Mouse (Mus musculus) neural tube, embryonic 12.5 days (tissue): ENCODE data around the gene Olfr773. TPM values are rescaled to one million over a fixed set of nuclear protein-coding genes. Genes with fewer than 3 reads are reported as not detected.
"Not testable (repeated sequence)": the region's sequence is repeated elsewhere in the genome, so short reads cannot be mapped to it uniquely, and the experiment has no call there.

Experiments used
- ATAC-seq: fragments of 200-750 bp; cut with Nextera tagmentation; 2 replicates; pipeline ENCODE4 v1.8.0; 2017; ENCODE audit warnings: low read depth, mild to moderate bottlenecking, moderate TSS enrichment, moderate library complexity; ENCODE audit not compliant: low FRiP score
- H3K27ac ChIP-seq: fragments of 300-500 bp; sonication (generic); 2 replicates; pipeline ENCODE4 v1.5.1; 2016
- H3K27me3 ChIP-seq: fragments of 300-500 bp; sonication (generic); replicated peaks from 2 replicates; pipeline ENCODE4 v1.6.1; 2016; ENCODE audit warnings: mild to moderate bottlenecking
- H3K36me3 ChIP-seq: fragments of 300-500 bp; sonication (generic); 2 replicates; pipeline ENCODE4 v1.6.1; 2016; ENCODE audit warnings: mild to moderate bottlenecking
- H3K4me1 ChIP-seq: fragments of 300-500 bp; sonication (generic); 2 replicates; pipeline ENCODE4 v1.6.1; 2016
- H3K4me2 ChIP-seq: fragments of 300-500 bp; sonication (generic); replicated peaks from 2 replicates; pipeline ENCODE4 v1.6.1; 2016; ENCODE audit warnings: mild to moderate bottlenecking
- H3K4me3 ChIP-seq: fragments of 300-500 bp; sonication (generic); 2 replicates; pipeline ENCODE4 v1.5.1; 2016
- H3K9ac ChIP-seq: fragments of 300-500 bp; sonication (generic); 2 replicates; pipeline ENCODE4 v1.6.1; 2016; ENCODE audit warnings: mild to moderate bottlenecking
- H3K9me3 ChIP-seq: fragments of 300-500 bp; sonication (generic); 2 replicates; pipeline ENCODE4 v1.6.1; 2016; ENCODE audit warnings: mild to moderate bottlenecking
- WGBS: fragments of 180-500 bp; shearing (Covaris S2); methylation state at CpG from one replicate; pipeline ENCODE4 v1.1.7; 2016; 5-methylcytosine and 5-hydroxymethylcytosine counted together
- polyA plus RNA-seq: library from polyadenylated mRNA; unstranded; fragments of >200 nt; fragmentation: Nextera tagmentation; extraction: Ambion mirVana; gene quantifications from 2 replicates; pipeline ENCODE4 v1.2.1, GENCODE M21; 2016

Olfr773 gene
- not detected in 2 replicates for polyA plus RNA-seq

- not testable (repeated sequence) for H3K9ac ChIP-seq, H3K9me3 ChIP-seq, ATAC-seq, H3K4me2 ChIP-seq, H3K27ac ChIP-seq, H3K36me3 ChIP-seq, H3K4me3 ChIP-seq, H3K4me1 ChIP-seq, H3K27me3 ChIP-seq
Measured at GRCm38 (mm10) chr10:129187319-129187718, at the start of gene Olfr773. Gene Olfr773 (minus strand): TSS chr10:129187419.

GRCm38 (mm10) chr10:129235904-129236303 lies 48.7 kb upstream of the Olfr773 start, which contains the start of gene Olfr774:
Gene Olfr774 (plus strand): TSS chr10:129236204.
- H3K4me2 ChIP-seq, result no peak within 1 kb of the TSS
- WGBS, result 74% methylated on average over 2 of the region's 2 CpGs
- H3K27me3 ChIP-seq, result no peaks in the 10 kb centered on the region
- no peak within 1 kb of the TSS for H3K9ac ChIP-seq
- H3K36me3 ChIP-seq, result no peaks in the 10 kb centered on the region
- no peaks in the 10 kb centered on the region for H3K4me1 ChIP-seq
- no peak within 1 kb of the TSS for H3K4me3 ChIP-seq
- no peak within 1 kb of the TSS for H3K27ac ChIP-seq
- no peaks in the 10 kb centered on the region for H3K9me3 ChIP-seq
- ATAC-seq, result no peak

GRCm38 (mm10) chr10:129230737-129231136 lies 43.5 kb upstream of the Olfr773 start:
- Histone ChIP-seq H3K4me1 (no peaks in the 10 kb centered on the region), H3K27me3 (no peaks in the 10 kb centered on the region), H3K36me3 (no peaks in the 10 kb centered on the region), H3K27ac (no peak overlapping the region), H3K9me3 (no peaks in the 10 kb centered on the region), H3K4me2 (no peak overlapping the region), H3K9ac (no peak overlapping the region), H3K4me3 (no peak overlapping the region)
- WGBS, result 83% methylated on average over 1 of the region's 1 CpGs
- ATAC-seq, result no peak

GRCm38 (mm10) chr10:129177821-129178220 lies 9.4 kb downstream of the Olfr773 start, which contains the start of gene Olfr772:
Gene Olfr772 (minus strand): TSS chr10:129177921.
- not testable (repeated sequence) for H3K9me3 ChIP-seq, ATAC-seq, H3K27ac ChIP-seq, H3K36me3 ChIP-seq, H3K27me3 ChIP-seq, H3K4me3 ChIP-seq, H3K9ac ChIP-seq, H3K4me2 ChIP-seq, H3K4me1 ChIP-seq
- WGBS, result 92% methylated on average over 4 of the region's 4 CpGs

GRCm38 (mm10) chr10:129164651-129165050 lies 22.6 kb downstream of the Olfr773 start, which contains the start of gene Olfr771:
Gene Olfr771 (minus strand): TSS chr10:129164751.
- Histone ChIP-seq H3K4me3 (no peak within 1 kb of the TSS), H3K4me2 (no peak within 1 kb of the TSS), H3K36me3 (no peaks in the 10 kb centered on the region), H3K9ac (no peak within 1 kb of the TSS), H3K4me1 (no peaks in the 10 kb centered on the region), H3K27ac (no peak within 1 kb of the TSS), H3K27me3 (no peaks in the 10 kb centered on the region), H3K9me3 (no peaks in the 10 kb centered on the region)
- WGBS, result 90% methylated on average over 1 of the region's 1 CpGs
- ATAC-seq, result no peak

GRCm38 (mm10) chr10:129138898-129139297 lies 48.3 kb downstream of the Olfr773 start, which contains the start of gene Olfr770:
Gene Olfr770 (minus strand): TSS chr10:129138998.
- Histone ChIP-seq H3K4me1 (no peaks in the 10 kb centered on the region), H3K4me3 (no peak within 1 kb of the TSS), H3K27me3 (no peaks in the 10 kb centered on the region), H3K4me2 (no peak within 1 kb of the TSS), H3K9ac (no peak within 1 kb of the TSS), H3K36me3 (no peaks in the 10 kb centered on the region), H3K9me3 (no peaks in the 10 kb centered on the region), H3K27ac (no peak within 1 kb of the TSS)
- no peak for ATAC-seq
- WGBS, result 90% methylated on average over 2 of the region's 2 CpGs

Other genes starting within 250 kb of the Olfr773 start
- gene Mettl7b, start 226.4 kb downstream of the Olfr773 start, polyA plus RNA-seq, result not detected in 2 replicates
- gene Olfr9, start 198.0 kb downstream of the Olfr773 start, polyA plus RNA-seq, result not detected in 2 replicates
- not detected in 2 replicates for gene Olfr763, start 176.6 kb downstream of the Olfr773 start, polyA plus RNA-seq
- not detected in 2 replicates for gene Olfr764-ps1, start 147.5 kb downstream of the Olfr773 start, polyA plus RNA-seq
- not detected in 2 replicates for gene Olfr765, start 137.4 kb downstream of the Olfr773 start, polyA plus RNA-seq
- not detected in 2 replicates for gene Olfr766-ps1, start 118.4 kb downstream of the Olfr773 start, polyA plus RNA-seq
- not detected in 2 replicates for gene Olfr767, start 104.5 kb downstream of the Olfr773 start, polyA plus RNA-seq
- gene Olfr768, start 88.0 kb downstream of the Olfr773 start, polyA plus RNA-seq, result not detected in 2 replicates
- gene Olfr769, start 69.6 kb downstream of the Olfr773 start, polyA plus RNA-seq, result not detected in 2 replicates
- gene Olfr770, start 48.4 kb downstream of the Olfr773 start, polyA plus RNA-seq, result not detected in 2 replicates
- not detected in 2 replicates for gene Olfr771, start 22.7 kb downstream of the Olfr773 start, polyA plus RNA-seq
- not detected in 2 replicates for gene Olfr772, start 9.5 kb downstream of the Olfr773 start, polyA plus RNA-seq
- gene Olfr774, start 48.8 kb upstream of the Olfr773 start, polyA plus RNA-seq, result not detected in 2 replicates
- gene Olfr775, start 61.0 kb upstream of the Olfr773 start, polyA plus RNA-seq, result not detected in 2 replicates
- gene Olfr776, start 71.7 kb upstream of the Olfr773 start, polyA plus RNA-seq, result not detected in 2 replicates
- gene Olfr777, start 84.1 kb upstream of the Olfr773 start, polyA plus RNA-seq, result not detected in 2 replicates
- gene Olfr780, start 130.7 kb upstream of the Olfr773 start, polyA plus RNA-seq, result not detected in 2 replicates
- not detected in 2 replicates for gene Olfr781, start 141.4 kb upstream of the Olfr773 start, polyA plus RNA-seq
- not detected in 2 replicates for gene Olfr782, start 161.4 kb upstream of the Olfr773 start, polyA plus RNA-seq
- 0.06 and 0.19 TPM in 2 replicates for gene Olfr784, start 196.7 kb upstream of the Olfr773 start, polyA plus RNA-seq
- gene Olfr785, start 218.0 kb upstream of the Olfr773 start, polyA plus RNA-seq, result not detected in 2 replicates
- not detected in 2 replicates for gene Olfr786, start 239.9 kb upstream of the Olfr773 start, polyA plus RNA-seq